Mouse (Mus musculus) heart, embryonic 13.5 days (tissue): ENCODE data around the gene Hes2. TPM values are rescaled to one million over a fixed set of nuclear protein-coding genes. Genes with fewer than 3 reads are reported as not detected.
A peak's percentile ranks its signal among the peaks of the same experiment; 100 is the strongest.

Source experiments
- ATAC-seq: fragments of 200-750 bp; cut with Nextera tagmentation; 2 replicates; pipeline ENCODE4 v1.8.0; 2017; ENCODE audit warnings: moderate TSS enrichment; ENCODE audit not compliant: insufficient number of reproducible peaks, low FRiP score, low TSS enrichment; ENCODE audit errors: extremely low read depth
- H3K27ac ChIP-seq: fragments of 300-500 bp; sonication (generic); replicated peaks from 2 replicates; pipeline ENCODE4 v1.5.1; 2015; ENCODE audit warnings: moderate library complexity, mild to moderate bottlenecking, inconsistent platforms
- H3K27me3 ChIP-seq: fragments of 300-500 bp; sonication (generic); replicated peaks from 2 replicates; pipeline ENCODE4 v1.6.1; 2015; ENCODE audit warnings: mild to moderate bottlenecking, inconsistent platforms
- H3K36me3 ChIP-seq: fragments of 300-500 bp; sonication (generic); 2 replicates; pipeline ENCODE4 v1.6.1; 2015; ENCODE audit warnings: mild to moderate bottlenecking, inconsistent platforms
- H3K4me1 ChIP-seq: fragments of 300-500 bp; sonication (generic); 2 replicates; pipeline ENCODE4 v1.6.1; 2015; ENCODE audit warnings: inconsistent platforms
- H3K4me2 ChIP-seq: fragments of 300-500 bp; sonication (generic); 2 replicates; pipeline ENCODE4 v1.6.1; 2015; ENCODE audit warnings: inconsistent platforms, mild to moderate bottlenecking, moderate library complexity
- H3K4me3 ChIP-seq: fragments of 300-500 bp; sonication (generic); 2 replicates; pipeline ENCODE4 v1.5.1; 2015; ENCODE audit warnings: moderate library complexity, mild to moderate bottlenecking, inconsistent platforms
- H3K9ac ChIP-seq: fragments of 300-500 bp; sonication (generic); 2 replicates; pipeline ENCODE4 v1.6.1; 2015; ENCODE audit warnings: inconsistent platforms, mild to moderate bottlenecking, moderate library complexity
- H3K9me3 ChIP-seq: fragments of 300-500 bp; sonication (generic); 2 replicates; pipeline ENCODE4 v1.6.1; 2016; ENCODE audit warnings: inconsistent platforms
- WGBS: fragments of 180-500 bp; shearing (Covaris S2); methylation state at CpG from one replicate; pipeline ENCODE4 v1.1.7; 2015; ENCODE audit warnings: mixed read lengths; 5-methylcytosine and 5-hydroxymethylcytosine counted together
- polyA plus RNA-seq: library from polyadenylated mRNA; unstranded; fragments of >200 nt; fragmentation: Nextera tagmentation; extraction: Ambion mirVana; gene quantifications from 2 replicates; pipeline ENCODE4 v1.2.1, GENCODE M21; 2015

The Hes2 gene
- polyA plus RNA-seq, 1 experiment from 2014 or later, result not detected

GRCm38 (mm10) chr4:152179946-152180660, 21.4 kb downstream of the Hes2 start:
- Histone ChIP-seq H3K4me3 (no peak overlapping the region), H3K27ac (no peak overlapping the region), H3K27me3 (peaks cover 24% of the 10 kb centered on the region), H3K9me3 (no peaks in the 10 kb centered on the region), H3K36me3 (no peaks in the 10 kb centered on the region), H3K4me1 (peaks cover 35% of the 10 kb centered on the region), H3K4me2 (no peak overlapping the region), H3K9ac (no peak overlapping the region)
- WGBS, result 77% methylated on average over 16 of the region's 16 CpGs
- no peak for ATAC-seq

DNA sequence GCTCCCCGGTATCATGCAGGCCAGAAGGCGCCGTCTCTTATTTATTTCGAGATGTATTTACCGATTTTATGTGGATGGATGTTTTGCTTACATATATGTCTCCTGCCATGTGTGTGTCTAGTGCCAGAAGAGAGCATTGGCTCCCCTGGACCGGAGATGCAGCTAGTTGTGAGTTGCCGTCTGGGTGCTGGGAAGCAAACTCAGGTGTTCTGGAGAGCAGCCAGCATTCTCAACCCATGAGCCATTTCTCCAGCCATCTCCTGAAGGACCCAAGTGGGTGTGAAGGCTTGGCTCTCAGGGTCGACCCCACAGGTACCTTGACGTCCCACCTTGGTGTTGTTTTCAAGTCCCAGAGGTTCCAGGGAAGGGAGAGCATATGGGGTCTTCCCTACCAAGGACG, 23.5 kb downstream of the Hes2 start:
- WGBS, result 78% methylated on average over 10 of the region's 10 CpGs
- Histone ChIP-seq H3K4me1 (peaks cover 43% of the 10 kb centered on the region), H3K36me3 (no peaks in the 10 kb centered on the region), H3K4me2 (no peak overlapping the region), H3K27me3 (peaks cover 20% of the 10 kb centered on the region), H3K27ac (no peak overlapping the region), H3K4me3 (no peak overlapping the region), H3K9ac (no peak overlapping the region), H3K9me3 (no peaks in the 10 kb centered on the region)
- no peak for ATAC-seq

DNA sequence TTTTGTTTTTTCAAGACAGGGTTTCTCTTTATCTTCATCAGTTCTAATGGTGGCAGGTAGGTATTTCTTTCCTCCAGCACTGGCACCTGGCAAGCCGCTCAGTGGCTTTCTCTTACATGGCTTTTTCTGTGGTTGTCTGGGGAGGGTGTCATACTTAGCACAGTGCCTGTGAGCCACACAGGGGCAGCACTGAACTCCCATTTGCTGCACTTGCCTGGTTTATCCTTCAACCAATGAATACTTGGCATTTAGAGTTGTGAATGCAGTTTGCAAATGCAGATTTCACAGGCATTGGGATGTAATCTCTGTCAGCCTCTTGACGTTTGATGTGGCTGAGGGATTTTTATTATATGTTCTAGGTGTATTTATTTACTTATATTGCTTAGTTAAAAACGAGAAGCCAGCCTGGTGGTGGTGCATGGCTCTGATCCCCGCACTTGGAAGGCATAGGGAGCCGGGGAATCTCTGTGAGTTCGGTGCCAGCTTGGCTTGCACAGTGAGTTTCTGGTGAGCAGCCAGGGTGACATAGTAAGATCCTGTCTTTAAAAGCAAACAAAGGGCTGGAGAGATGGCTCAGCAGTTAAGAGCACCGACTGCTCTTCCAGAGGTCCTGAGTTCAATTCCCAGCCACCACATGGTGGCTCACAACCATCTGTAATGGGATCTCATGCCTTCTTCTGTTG, 25.8 kb downstream of the Hes2 start:
- H3K27ac ChIP-seq, result peak overlapping the region; percentile 98
- no peak overlapping the region for H3K4me3 ChIP-seq
- peak overlapping the region; percentile 72; the same call in 1 of the 2 replicates for H3K4me2 ChIP-seq
- H3K4me1 ChIP-seq, result peaks cover 48% of the 10 kb centered on the region
- 59% methylated on average over 7 of the region's 7 CpGs for WGBS
- peaks cover 10% of the 10 kb centered on the region for H3K27me3 ChIP-seq
- no peaks in the 10 kb centered on the region for H3K9me3 ChIP-seq
- ATAC-seq, result no peak
- peak overlapping the region; percentile 80; the same call in 1 of the 2 replicates for H3K9ac ChIP-seq
- H3K36me3 ChIP-seq, result 0 out of 2 replicates have a peak, but pooled peaks cover 6% of the 10 kb centered on the region

GRCm38 (mm10) chr4:152185137-152185509, 26.5 kb downstream of the Hes2 start:
- WGBS, result 4% methylated on average over 3 of the region's 3 CpGs
- H3K4me1 ChIP-seq, result peaks cover 54% of the 10 kb centered on the region

GRCm38 (mm10) chr4:152185510-152186204, 27.0 kb downstream of the Hes2 start:
- WGBS, result 2% methylated on average over 19 of the region's 19 CpGs
- peak overlapping the region; percentile 98 for H3K27ac ChIP-seq
- 0 out of 2 replicates have a peak, but pooled peaks cover 6% of the 10 kb centered on the region for H3K36me3 ChIP-seq
- H3K4me3 ChIP-seq, result peak overlapping the region; percentile 49
- ATAC-seq, result peak; percentile 69
- peak overlapping the region; percentile 72 for H3K4me2 ChIP-seq
- H3K27me3 ChIP-seq, result no peaks in the 10 kb centered on the region; the same call in 1 of the 2 replicates
- peak overlapping the region; percentile 80 for H3K9ac ChIP-seq
- no peaks in the 10 kb centered on the region for H3K9me3 ChIP-seq
- peaks cover 60% of the 10 kb centered on the region for H3K4me1 ChIP-seq

More at GRCm38 (mm10) chr4:152185137-152185509, 26.5 kb downstream of the Hes2 start:
- Histone ChIP-seq H3K27ac (peak overlapping the region; percentile 98), H3K4me3 (peak overlapping the region; percentile 49), H3K36me3 (0 out of 2 replicates have a peak, but pooled peaks cover 6% of the 10 kb centered on the region), H3K27me3 (peaks cover 5% of the 10 kb centered on the region), H3K4me2 (peak overlapping the region; percentile 72), H3K9me3 (no peaks in the 10 kb centered on the region), H3K9ac (peak overlapping the region; percentile 80)
- peak; percentile 30; the same call in 1 of the 2 replicates for ATAC-seq

- peak overlapping the region; percentile 72 for H3K4me2 ChIP-seq
- H3K27me3 ChIP-seq, result no peaks in the 10 kb centered on the region
- peaks cover 67% of the 10 kb centered on the region for H3K4me1 ChIP-seq
- no peak for ATAC-seq
- H3K36me3 ChIP-seq, result 0 out of 2 replicates have a peak, but pooled peaks cover 6% of the 10 kb centered on the region
- peak overlapping the region; percentile 80 for H3K9ac ChIP-seq
- H3K4me3 ChIP-seq, result peak overlapping the region; percentile 49
- peak overlapping the region; percentile 98 for H3K27ac ChIP-seq
- 19% methylated on average over 14 of the region's 14 CpGs for WGBS
- H3K9me3 ChIP-seq, result no peaks in the 10 kb centered on the region
Observed at GRCm38 (mm10) chr4:152186205-152187082, 27.8 kb downstream of the Hes2 start.

DNA sequence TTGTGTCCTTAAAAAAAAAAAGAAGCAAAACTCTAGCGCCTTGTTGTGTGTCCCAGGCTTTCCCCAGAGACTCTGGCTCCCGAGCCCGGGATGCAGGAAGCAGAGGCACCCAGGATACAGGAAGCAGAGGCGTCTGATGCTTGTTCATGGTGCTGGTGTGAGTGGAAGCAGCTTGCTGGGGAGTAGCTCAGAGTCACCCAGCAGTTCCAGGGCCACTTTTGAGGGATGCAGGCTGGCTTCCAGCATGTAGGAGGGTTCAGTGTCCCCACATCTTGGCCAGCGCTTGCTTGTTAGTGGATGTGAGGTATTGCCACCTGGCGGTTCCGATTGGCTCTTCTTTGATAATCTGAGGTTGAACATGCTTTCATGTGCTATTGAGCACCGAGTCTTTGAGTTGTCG, 28.5 kb downstream of the Hes2 start:
- Histone ChIP-seq H3K9ac (peak overlapping the region; percentile 25), H3K36me3 (0 out of 2 replicates have a peak, but pooled peaks cover 6% of the 10 kb centered on the region), H3K9me3 (no peaks in the 10 kb centered on the region), H3K4me3 (peak overlapping the region; percentile 49), H3K27ac (peak overlapping the region; percentile 98), H3K4me2 (peak overlapping the region; percentile 72), H3K4me1 (peaks cover 69% of the 10 kb centered on the region), H3K27me3 (no peaks in the 10 kb centered on the region)
- WGBS, result 74% methylated on average over 9 of the region's 9 CpGs
- no peak for ATAC-seq

DNA sequence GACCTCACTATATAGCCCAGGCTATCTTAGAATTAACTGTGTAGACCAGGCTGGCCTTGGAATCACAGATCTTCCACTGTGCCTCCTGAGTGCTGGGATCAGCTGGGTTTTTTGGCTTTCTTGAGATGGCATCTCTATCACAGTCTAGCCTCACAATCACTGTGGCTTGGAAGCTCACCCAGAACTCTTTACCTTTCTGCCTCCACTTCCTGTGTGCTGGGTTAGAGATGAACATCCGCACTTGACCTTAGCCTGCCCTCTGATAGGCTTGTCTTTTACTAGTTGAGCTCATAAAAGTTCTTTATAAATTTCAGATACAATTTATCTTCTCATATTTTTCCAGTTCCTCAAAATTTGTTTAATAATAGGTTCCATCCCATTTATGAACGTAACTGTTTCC, 30.0 kb downstream of the Hes2 start:
- peaks cover 82% of the 10 kb centered on the region for H3K4me1 ChIP-seq
- no peak overlapping the region for H3K27ac ChIP-seq
- H3K36me3 ChIP-seq, result 0 out of 2 replicates have a peak, but pooled peaks cover 6% of the 10 kb centered on the region
- 89% methylated on average over 2 of the region's 2 CpGs for WGBS
- H3K27me3 ChIP-seq, result no peaks in the 10 kb centered on the region
- H3K4me2 ChIP-seq, result no peak overlapping the region
- H3K4me3 ChIP-seq, result no peak overlapping the region
- no peak overlapping the region for H3K9ac ChIP-seq
- no peak for ATAC-seq
- H3K9me3 ChIP-seq, result no peaks in the 10 kb centered on the region

- H3K4me2 ChIP-seq, result no peak overlapping the region
- H3K36me3 ChIP-seq, result 0 out of 2 replicates have a peak, but pooled peaks cover 6% of the 10 kb centered on the region
- peaks cover 85% of the 10 kb centered on the region for H3K4me1 ChIP-seq
- no peak overlapping the region for H3K9ac ChIP-seq
- H3K4me3 ChIP-seq, result no peak overlapping the region
- no peaks in the 10 kb centered on the region for H3K27me3 ChIP-seq
- no peak overlapping the region for H3K27ac ChIP-seq
- no peaks in the 10 kb centered on the region for H3K9me3 ChIP-seq
- WGBS, result 84% methylated on average over 6 of the region's 6 CpGs
- no peak for ATAC-seq
Observed at GRCm38 (mm10) chr4:152189071-152189470, 30.4 kb downstream of the Hes2 start.

GRCm38 (mm10) chr4:152189691-152190090, 31.0 kb downstream of the Hes2 start:
- Histone ChIP-seq H3K27me3 (no peaks in the 10 kb centered on the region), H3K4me3 (no peak overlapping the region), H3K36me3 (0 out of 2 replicates have a peak, but pooled peaks cover 6% of the 10 kb centered on the region), H3K27ac (peak overlapping the region; percentile 59), H3K9ac (peak overlapping the region; percentile 66; the same call in 1 of the 2 replicates), H3K9me3 (no peaks in the 10 kb centered on the region), H3K4me1 (peaks cover 86% of the 10 kb centered on the region), H3K4me2 (no peak overlapping the region)
- WGBS, result 57% methylated on average over 4 of the region's 4 CpGs
- ATAC-seq, result no peak
